Mouse (Mus musculus): ENCODE measurements around the gene Camk2d.

Camk2d gene

GRCm38 (mm10) chr3:126690627-126691505 lies 94.8 kb downstream of the Camk2d start:
- DNase-seq (ENCODE audit: low spot score) = no peak

GRCm38 (mm10) chr3:126691565-126691964 lies 95.5 kb downstream of the Camk2d start:
- DNase-seq (ENCODE audit: low spot score) = no peak

DNA sequence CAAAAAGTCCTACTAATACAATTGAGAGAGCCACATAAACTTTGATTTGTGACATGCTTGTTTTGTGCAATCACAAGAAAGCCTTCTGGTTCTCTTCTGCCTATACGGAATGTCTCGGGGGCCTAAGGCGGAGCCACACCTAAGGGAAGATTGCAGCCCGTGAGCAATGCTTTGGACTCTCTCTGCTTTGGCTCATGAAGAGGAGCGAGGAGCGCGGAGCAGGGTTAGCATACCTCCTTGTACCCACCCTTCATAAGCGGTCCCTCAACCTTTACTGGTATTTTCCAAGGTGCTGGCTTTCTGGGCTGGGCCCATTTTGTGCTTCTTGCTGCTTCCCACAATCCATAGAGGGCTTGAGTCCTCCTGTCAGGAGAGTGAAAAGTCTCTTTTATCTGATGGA lies 96.7 kb downstream of the Camk2d start:
- DNase-seq (ENCODE audit: low spot score) = no peak

DNA sequence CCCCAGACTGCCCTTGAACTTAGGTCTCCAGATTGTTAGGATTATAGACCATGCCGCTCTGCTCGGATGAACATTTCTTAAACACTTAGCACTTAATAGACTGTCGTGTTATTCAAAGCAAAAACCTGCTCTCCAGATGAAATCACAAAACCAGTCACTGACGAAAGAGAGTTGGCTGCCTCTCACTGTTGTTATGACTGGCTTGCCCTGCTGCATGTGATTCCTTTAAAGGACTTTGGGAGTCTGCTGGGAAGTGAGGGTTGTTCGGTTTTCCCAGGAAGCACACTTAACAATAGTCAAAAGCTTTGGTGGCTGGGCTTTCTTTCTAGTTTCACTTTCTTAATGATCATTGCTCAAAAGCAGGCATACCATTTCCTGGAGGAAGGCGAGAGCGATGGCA lies 97.2 kb downstream of the Camk2d start:
- peak; percentile 46 for DNase-seq (ENCODE audit: low spot score)

- DNase-seq (ENCODE audit: low spot score) = peak; percentile 79
Observed at GRCm38 (mm10) chr3:126695456-126696293, 99.6 kb downstream of the Camk2d start.

DNA sequence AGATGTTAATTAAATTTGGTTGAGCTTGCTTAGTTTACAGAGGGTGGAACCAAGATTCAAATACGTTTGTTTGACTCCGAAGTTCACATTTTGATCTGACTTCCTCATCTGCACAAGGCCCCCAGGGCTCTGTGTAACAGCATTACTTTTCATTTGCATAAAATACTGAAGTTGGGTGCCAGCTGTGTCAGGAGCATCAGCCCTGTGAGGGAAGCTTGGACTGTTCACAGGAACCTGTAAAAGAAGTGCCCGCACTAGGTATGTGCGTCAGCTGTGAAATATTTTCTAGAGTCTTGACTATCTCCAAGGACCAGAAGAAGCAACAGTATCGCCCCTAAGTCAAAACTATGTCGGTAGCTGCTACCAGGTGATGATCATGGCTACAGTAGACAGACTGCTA lies 100.5 kb downstream of the Camk2d start:
- no peak for DNase-seq (ENCODE audit: low spot score)

DNA sequence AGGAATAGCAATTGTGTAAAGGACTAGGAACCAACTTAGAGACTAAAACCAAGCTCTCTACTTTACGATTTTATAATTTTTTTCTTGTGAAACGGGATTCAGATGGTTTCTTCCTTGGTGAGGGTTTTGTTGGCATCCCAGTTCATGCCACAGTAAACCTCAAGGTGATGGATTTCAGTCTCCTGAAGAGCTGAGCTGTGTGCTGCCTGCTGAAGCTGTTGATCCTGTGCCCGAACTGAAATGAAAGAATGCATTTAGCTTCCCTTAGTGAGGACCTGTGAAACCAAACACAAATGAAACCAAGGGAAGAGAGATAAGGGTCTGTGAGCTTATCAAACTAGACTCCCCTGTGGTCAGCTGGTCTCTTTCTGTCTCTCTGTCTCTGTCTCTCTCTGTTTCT lies 103.6 kb downstream of the Camk2d start:
- DNase-seq (ENCODE audit: low spot score) = no peak

DNA sequence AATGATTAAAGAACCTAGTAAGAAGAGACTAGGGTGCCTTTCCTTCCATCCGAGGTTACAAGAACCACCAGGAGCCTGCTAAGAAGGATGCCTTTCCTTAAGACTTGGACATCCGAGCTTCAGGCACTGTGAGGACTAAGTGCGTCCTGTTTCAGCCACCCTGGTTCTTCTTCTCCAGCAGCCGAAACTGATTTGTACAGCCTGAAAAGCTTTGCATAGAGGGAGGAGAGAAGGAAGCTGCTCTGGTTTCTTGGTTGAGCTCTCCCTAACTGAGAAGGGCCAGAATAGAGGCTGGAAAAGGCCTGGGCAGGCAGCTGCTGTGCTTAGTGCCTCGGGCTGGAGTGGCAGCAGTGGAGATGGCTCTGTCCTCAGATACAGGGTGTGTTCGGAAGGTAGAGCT lies 105.0 kb downstream of the Camk2d start:
- no peak for DNase-seq (ENCODE audit: low spot score)

- no peak for DNase-seq (ENCODE audit: low spot score)
Observed at GRCm38 (mm10) chr3:126701586-126701985, 105.5 kb downstream of the Camk2d start.

DNA sequence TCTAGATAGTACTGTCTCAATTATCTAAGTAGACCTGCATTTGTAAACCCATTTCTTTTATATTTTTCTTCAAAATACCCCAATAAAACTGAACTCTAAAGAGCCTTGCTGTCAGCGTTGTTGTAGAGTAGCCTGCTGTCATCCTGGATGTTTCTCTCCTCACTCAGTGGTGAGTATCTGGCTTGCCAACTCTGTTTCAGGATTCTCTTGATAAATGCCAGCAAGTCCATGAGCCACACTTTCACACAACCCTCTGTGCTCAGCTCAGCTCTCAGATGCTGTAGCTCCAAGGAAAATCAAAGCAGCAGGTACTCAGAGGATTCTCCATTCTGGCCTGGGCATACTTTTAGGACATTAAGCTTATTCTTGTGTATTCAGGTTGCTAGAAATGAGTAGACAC lies 109.4 kb downstream of the Camk2d start:
- DNase-seq (ENCODE audit: low spot score) = no peak

- DNase-seq (ENCODE audit: low spot score) = no peak
Observed at GRCm38 (mm10) chr3:126714281-126714680, 118.2 kb downstream of the Camk2d start.

GRCm38 (mm10) chr3:126723021-126723449 lies 126.9 kb downstream of the Camk2d start:
- DNase-seq (ENCODE audit: low spot score) = no peak

DNA sequence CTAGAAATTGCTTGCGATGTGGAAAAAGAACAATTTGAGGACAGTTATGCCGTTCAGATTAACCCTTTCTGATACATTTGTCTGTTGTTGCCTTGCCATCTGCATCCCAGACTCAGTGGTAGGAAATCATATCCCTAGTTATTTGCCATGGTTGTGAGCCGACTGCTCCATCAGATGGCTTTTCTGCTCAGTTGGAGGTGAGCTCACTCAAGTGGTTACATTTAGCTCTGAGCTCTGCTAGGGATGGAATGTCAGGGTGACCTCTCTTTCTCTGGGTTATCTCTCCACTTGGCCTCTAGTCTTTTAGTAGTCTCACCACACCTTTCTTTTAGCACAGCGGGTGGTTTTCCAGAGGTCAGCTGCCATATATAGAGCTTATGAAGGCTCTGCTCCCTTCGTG lies 127.4 kb downstream of the Camk2d start:
- DNase-seq (ENCODE audit: low spot score) = no peak

GRCm38 (mm10) chr3:126725647-126726046 lies 129.5 kb downstream of the Camk2d start:
- DNase-seq (ENCODE audit: low spot score) = no peak

- no peak for DNase-seq (ENCODE audit: low spot score)
Observed at GRCm38 (mm10) chr3:126727387-126727786, 131.3 kb downstream of the Camk2d start.

DNA sequence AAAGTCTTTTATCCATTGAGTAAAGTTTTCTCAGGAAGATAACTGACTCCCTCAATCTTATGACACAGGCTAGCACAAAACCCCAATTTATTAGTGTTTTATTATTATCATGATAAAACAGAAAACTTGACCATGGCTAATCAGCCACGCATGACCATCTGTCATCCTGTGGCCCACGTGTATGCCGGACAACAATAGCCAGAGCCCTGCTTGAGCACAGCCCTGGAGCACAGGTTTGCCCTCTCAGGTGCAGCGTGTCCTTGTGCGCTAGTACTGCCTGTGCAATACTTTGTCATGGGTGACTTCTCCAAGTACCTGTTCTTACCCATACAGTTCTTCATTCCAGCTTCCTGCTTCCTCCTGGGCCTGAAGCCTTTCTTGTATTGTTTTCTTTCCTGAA lies 134.3 kb downstream of the Camk2d start:
- no peak for DNase-seq (ENCODE audit: low spot score)

DNA sequence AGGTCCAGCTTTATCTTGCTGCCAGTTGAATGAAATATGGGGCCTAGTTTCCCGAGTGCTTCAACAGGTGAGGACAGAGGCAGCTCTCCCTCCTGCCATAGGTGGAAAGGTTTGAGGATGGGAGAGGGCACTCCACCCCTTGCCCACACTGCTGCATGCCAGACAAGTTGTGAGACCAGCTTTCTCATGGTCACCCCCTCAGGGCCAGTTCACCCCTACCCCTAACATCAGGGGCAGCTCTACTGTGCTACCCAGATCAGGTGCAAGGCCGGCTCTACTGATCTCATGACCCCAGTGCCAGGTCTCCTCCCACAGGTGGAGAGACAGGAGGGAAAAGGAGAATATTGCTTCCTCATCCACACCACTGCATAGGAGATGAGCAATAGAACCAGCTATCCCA lies 136.2 kb downstream of the Camk2d start:
- no peak for DNase-seq (ENCODE audit: low spot score)

- DNase-seq (ENCODE audit: low spot score) = no peak
Observed at GRCm38 (mm10) chr3:126734533-126734932, 138.4 kb downstream of the Camk2d start.

DNA sequence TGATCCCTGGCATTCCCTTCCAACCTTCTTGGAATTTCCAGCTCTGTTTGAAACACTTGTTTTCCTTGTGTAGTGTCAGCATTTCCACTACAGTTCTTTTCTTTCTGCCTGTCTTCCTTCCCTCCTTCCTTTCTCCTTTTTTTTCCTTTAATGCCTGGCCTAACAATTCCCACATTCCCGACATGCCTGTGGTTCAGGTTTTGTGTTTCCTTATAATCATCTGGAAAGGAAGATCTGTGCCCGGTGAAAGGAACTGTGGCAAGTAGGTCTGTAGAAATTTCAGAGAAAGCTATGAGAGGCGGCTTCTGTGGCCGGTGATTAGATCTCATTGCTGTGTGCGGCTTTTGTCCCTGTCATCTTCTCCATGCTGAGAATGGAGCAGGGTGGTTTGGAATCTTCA lies 139.1 kb downstream of the Camk2d start:
- DNase-seq (ENCODE audit: low spot score) = no peak

DNA sequence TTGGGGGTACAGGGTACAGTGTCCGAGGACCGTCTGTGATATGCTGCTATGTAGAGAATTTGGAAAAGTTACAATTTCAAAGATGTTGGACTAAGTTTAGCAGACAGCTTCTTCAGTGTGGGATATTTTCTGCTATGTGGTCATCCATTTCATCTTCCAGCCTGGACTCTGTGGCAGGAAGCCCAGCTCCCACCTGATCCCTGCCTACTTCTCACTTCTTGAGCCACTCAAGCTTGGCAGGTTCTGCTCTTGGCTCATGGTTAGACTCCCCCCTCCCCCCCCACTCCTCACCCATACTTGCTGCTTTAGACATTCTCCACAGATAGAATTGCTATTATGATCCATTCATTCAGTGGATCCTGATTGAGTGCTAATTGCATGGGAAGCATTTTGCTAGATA lies 141.0 kb downstream of the Camk2d start:
- DNase-seq (ENCODE audit: low spot score) = no peak

- DNase-seq (ENCODE audit: low spot score) = no peak
Observed at GRCm38 (mm10) chr3:126740146-126740545, 144.0 kb downstream of the Camk2d start.

- DNase-seq (ENCODE audit: low spot score) = no peak
Observed at GRCm38 (mm10) chr3:126744432-126745133, 148.5 kb downstream of the Camk2d start.

Measured in embryo, embryonic 10.5 days (tissue).